Mouse (Mus musculus) CH12F3 (cell line): ENCODE results near the gene Exoc3l.

Experiments
- in situ Hi-C: fragments of 300-500 bp; cut with MboI; formaldehyde crosslinking; loops from 2 replicates; pipeline ENCODE4 v1.14.3; 2020; ENCODE audit warnings: low sequenced_read_pairs

Gene Exoc3l

DNA sequence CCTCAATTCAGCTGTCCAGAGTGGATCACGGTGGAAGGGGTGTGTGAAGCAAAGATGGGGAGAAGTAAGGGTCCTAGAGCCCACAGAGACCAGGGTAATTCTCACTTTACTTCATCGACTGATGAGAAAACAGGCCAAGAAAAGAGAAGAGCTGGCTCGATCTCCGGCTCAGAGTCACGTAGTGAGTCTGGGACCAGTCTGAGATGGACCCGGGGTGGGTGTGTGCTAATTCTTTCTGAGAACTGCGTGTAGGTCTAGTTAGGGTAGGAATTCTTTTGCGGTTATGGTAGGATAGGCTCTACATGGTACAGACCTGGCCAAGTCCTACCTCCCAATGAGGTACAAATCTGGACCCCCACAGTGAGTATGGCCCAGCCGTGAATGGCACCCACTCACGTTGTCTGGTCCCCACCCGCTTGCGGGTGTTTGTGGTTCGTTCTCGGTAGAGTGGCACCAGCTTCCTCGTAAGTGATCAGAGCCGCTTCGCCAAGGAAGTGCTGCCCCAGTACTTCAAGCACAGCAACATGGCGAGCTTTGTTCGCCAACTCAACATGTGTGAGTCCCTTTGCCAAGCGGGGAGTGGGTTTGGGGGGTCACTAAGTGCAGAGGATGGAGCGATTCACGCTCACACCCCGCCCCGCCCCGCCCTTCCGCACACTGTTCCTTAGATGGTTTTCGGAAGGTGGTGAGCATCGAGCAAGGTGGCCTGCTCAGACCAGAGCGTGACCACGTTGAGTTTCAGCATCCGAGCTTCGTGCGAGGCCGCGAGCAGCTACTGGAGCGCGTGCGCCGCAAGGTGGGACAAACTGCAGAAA lies 25.6 kb downstream of the Exoc3l start:
- in situ Hi-C loops = no loop called here

DNA sequence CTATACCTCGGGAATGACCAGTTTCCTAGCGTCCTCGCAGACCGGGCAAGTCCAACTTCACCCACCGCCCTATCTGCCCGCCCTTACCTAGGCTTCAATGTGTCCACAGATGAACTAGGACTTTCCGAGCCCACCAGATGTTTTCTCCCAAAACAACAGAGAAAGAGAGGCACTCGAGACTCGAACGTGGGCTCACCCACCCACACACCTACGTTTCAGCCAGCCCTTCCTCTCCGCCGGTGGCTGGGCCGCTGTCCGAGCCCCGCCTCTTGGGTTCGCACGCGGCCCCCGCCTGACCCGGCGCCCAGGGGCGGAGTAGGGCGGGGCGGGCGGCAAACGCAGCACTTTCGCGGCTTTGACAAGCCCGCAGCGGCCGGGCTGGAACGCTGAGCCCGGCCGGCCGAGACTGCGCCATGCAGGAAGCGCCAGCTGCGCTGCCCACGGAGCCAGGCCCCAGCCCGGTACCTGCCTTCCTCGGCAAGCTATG lies 26.4 kb downstream of the Exoc3l start, which contains the start of gene Hsf4:
Gene Hsf4 (plus strand): TSS at position 341 of the 487 bp plus-strand sequence.
- in situ Hi-C loops = no loop called here

DNA sequence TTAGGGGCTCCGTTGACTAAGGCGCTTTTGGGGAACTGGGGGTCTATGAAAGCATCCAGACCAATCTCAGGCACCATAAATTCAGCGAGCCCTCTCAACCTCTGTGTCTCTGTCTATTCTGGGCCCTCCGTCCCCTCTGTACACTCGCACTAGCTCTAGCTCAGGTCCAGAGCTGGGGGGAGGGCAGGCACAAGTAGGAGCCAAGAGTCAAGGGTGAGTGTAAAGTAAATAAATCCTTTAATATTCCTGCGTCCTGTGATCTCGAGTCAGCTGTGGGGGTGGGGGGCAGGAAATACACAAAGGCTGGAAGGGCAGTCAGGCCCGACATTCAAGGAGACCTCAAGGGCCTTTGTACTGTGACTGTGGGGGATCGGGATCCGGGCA lies 26.8 kb downstream of the Exoc3l start:
- in situ Hi-C loops = no loop called here

DNA sequence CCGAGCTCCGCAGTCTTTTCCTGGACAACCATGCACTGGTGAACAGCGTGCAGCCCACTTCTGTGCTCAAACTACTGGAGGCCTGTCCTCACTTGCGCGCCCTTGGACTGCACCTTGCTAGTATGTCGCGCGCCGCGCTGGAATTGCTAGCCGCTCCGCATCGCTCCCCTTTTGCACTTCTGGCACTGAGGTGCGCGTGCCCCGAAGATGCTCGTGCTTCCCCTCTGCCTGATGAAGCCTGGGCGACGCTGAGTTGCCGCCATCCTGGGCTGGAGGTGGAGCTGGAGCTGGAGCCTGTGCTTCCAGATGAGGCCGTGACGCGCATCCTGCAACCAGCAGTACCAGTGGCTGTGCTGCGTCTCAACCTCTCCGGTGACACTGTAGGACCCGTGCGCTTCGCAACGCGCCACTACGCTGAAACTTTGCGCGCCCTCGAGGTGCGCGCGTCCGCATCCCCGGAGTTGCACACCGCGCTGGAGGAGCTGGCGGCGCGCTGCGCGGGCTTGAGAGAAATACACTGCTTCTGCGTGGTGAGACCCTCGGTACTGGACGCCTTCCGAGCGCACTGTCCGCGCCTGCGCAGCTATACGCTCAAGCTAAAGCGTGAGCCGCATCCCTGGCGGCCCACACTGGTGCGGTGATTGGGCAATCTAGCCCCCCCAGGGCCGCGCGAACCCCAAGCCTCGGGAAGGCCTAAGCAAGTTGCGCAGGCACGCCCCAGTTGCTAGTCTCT lies 27.4 kb downstream of the Exoc3l start:
- in situ Hi-C loops = no loop called here

DNA sequence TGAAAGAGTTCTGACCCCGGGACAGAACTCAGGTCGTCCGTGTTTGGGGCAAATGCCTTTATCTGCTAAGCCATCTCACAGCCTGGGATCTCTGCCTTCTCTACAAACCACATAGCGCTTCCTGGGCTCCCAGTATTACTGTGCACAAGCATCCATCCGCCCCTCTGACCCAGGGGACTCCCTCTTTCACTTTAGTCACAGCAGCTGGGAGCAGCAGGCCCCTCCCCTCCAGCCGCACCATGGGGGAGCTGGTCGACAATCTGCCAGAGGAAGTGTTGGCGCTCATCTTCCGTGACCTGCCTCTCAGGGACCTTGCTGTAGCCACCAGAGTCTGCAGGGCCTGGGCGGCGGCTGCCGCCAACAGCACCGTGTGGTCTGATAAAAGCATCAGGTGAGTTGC lies 29.1 kb downstream of the Exoc3l start:
- in situ Hi-C loops = no loop called here

DNA sequence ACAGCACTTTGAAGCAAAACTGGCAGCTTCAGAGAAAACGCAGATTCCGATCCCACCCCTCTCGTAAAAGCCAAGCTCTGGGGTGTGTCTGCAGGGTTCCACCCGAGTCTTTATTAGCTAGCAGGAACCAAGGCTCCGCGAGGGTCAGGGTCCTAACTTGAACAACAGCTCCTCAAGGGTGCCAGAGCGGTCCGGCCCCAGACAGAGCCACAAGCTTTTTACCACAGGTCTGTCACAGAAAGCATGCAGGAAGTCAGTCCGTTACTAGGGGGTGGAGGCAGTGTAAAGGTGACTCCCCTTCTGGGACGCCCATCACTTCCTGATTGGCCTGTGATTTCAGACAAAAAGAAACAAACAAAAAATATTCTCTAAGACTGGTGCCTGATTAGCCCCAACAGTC lies 30.8 kb downstream of the Exoc3l start:
- in situ Hi-C loops = no loop called here

DNA sequence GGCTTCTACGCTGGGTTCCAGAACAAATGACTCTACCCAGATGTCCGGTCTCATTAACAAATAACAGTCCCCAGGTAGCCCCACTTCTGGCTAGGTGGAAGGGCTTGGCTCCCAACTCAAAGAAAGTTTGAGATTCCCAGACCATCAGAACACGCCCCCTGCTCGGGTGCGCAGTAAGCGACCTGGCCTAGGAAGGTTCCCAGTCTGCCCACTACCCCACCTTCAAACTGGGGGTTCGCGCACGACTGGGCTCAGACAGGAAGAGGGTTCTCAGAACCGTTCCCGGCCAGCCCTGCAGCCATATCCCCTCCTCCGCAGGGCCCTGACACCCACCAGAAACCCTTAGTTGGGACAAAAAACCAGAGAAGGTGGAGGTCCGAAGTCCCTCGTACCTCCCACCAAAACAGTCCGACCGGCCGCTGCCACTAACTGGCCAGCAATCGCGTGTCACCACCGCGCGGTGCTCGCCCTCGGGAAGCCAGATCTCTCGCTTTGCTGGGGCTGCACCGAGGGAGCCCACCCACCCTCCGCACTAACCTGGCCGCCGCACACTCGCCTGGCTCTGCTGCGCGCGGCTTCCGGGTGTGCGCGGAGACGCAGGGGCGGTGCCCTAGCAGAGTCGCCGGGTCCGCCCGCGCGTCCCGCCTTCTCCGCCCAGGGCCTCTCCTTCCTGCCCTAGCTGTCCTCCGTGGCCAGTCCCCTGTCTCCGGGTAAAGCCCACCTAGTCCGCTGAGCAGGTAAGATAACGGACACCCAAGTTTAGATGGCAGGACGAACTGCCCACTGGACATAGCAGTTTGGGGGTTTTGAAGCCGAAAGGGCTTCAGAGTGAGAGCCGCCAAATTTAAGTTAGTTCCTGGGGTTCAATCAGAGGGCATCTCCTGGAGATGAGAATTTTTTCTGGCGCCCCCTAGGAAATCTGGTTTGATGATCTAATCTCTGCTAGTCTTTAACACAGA lies 31.6 kb downstream of the Exoc3l start, which contains the start of the genes Tradd and Fbxl8:
Gene Tradd (minus strand): TSS at position 586 of the 959 bp plus-strand sequence.
Gene Fbxl8 (plus strand): TSS at position 625 of the 959 bp plus-strand sequence.
- in situ Hi-C loops = no loop called here

DNA sequence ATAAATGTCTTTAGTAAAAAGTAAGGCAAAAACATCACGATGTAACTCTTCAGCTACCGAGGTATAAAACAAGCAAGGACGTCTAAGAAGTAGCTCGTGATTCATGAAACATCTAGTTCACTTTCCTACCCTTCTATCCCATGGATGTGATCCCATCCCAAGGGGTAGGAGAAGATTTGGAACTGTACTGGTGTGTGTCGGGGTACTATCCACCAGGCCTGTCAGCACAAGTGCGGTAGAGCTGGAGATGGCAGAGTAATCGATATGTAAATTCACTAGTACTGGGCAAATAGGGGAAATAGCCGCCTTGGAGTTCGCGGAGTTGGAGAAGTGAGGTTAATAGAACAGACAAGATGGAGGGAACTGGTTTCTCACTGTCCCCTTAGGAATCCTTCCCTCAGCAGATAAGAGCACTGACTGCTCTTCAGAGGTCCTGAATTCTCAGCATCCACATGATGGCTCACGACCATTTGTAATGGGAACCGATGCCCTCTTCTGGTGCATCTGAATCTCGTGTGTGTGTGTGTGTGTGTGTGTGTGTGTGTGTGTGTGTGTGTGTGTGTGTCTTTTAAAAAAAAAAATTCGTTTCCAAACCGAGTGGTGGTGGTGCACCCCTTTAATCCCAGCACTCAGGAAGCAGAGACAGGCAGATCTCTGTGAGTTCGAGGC lies 32.5 kb downstream of the Exoc3l start:
- in situ Hi-C loops = no loop called here

DNA sequence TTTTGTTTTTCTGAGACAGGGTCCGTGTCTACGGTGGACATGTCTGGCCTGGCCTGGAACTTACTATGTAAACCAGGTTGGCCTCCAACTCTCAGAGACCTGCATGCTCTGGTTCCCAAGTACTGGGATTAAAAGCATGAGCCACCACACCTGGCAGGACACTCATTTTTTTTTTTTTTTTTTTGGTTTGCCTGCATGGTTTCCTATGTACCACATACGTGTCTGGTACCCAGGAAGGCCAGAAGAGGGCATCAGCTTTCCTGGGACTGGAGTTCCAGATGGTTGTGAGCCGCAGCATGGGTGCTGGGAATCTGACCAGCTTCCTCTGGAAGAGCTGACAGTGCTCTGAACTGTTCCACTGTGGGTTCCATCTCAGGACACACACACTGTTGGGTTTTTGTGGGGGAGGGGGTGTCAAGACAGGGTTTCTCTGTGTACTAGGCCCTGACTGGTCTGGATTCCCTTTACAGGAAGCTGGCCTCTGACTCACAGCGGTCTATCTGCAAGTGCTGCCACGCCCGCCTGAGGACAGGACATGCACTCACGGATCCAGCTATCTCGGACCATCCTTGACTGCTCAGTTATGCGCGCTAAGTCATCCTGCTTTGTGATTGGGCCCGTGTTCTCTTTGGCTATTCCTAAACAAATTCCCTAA lies 34.4 kb downstream of the Exoc3l start:
- in situ Hi-C loops = no loop called here

DNA sequence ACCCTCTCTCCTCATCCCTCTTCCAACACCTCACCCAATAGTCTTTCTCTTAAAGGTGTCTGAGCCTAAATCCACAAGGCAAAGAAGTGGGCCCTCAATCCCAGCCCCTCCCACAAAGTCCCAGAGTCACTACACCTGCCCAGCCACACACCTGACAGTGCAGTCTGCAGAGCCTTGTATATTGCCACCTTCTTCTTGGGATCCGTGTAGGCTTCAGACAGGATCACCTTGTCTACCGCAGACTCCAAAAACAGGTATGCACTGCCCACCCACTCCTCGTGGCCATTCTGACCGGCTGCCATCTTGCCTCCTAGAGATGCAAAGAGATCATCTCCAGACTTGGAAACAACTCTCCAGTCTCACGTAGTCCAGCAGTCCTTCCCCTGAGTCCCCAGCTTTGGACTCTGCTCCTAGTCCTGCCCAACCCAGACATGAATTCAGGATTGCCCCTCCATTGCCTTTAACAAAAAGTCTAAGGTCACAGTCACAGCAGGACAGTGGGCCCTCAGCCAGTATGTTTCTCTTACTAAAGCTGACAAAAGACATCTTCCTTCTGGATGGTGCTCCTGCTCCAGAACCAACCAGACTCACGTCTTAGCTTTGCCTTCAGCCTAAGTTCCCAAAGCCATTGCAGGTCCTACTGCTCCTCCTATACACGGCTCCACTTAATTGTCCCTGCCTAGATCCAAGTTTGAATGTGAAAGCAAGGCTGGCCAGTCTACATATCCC lies 35.4 kb downstream of the Exoc3l start:
- in situ Hi-C loops = no loop called here

DNA sequence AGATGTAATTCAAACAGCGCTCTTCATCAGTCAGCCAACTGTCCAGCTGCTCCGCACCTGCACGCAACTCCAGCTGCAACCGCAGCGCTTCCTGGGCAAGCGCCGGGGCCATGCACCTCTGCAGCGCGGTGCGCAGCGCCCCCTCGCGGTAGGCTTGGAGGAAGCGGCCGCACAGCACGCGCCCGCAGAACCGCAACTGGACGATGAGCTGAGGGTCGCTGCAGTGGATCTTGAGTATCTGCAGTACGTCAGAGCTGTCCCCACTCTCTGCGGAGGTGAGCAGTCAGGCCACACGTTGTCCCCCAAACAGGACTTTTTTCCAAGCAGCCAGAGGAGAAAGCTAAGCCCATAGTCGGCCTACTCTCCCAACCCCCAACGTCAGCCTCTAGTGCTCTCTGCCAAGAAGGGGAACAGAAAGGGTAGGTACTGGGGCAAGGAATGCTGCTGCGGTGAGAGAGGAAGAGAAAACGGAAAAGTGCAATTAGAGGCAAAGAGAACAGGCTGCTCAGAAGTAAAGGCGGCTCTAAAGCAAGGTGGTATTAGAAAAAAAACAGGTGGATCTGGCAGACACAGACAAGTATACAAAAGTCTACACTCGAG lies 36.1 kb downstream of the Exoc3l start:
- in situ Hi-C loops = no loop called here

DNA sequence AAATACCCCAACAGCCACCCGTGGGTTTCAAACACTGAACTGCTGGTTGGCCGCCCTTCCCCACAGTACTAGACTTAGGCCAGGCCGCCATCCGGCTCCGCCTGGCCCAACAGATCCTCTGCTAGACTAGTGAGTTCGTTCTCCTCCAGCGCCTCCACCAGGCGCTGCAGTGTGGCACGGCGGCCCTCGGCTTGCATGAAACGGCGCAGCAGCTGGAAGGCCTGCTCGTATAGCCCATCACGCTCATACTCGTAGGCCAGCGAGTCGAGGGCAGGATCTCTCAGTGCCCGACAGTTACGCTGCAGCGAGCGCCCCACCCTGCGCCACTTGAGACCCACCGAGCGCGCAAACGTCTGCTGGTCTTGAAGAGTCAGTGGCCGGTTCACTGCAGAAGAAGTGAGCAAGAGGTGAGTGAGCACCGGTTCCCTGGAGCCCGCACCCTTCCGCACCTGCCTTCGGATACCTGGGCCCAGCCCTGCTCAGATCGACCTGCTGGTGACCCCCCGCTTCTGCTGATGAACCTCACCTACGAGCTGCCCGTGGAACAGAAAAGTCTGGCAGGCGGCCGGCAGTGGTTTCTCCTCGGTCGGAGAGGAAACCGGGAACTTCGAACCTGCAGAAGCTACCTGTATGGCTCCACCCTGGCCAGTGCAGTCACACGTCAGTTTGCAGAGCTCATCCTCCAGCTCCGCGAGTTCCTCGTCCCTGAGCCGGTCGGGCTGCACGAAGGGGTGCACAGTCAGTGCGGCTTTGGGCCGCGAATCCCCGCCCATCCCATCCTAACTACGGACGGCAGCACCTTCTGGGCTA lies 36.8 kb downstream of the Exoc3l start:
- in situ Hi-C loops = no loop called here

DNA sequence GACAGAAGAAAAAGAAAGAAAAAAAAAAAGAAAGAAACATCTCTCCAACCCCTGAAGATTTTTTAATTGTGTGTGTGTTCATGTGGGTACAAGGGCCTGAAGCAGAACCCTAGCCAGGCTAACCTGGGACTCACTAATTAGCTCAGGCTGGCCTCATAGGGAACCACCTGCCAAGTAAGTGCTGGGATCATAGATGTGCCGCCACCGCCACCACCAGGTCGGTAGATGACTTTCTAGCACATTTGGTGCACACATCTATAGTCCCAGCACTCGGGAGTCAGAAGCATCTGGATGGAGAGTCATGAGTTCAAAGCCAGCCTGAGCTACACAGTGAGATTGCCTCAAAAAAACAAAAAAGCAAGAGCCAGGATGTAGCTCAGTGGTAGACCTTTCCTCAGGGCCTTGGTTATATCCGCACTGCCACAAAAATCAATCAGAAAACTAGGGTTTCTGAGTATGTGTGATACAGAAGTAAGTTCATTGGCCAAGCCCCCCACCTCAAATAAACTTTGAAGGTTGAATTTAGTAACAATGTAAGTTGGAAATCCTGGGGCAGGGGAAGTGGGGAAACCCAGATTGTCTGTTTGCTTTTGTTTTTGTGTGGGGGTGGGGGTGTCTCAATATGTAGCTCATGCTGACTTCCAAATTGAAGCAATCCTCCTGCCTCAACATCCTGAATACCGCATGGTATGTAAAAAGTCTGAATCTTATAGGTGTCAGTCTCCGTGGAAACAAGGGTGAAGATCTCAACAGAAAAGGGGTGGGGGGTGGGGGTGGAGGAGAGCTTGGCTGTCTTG lies 38.4 kb downstream of the Exoc3l start:
- in situ Hi-C loops = no loop called here

DNA sequence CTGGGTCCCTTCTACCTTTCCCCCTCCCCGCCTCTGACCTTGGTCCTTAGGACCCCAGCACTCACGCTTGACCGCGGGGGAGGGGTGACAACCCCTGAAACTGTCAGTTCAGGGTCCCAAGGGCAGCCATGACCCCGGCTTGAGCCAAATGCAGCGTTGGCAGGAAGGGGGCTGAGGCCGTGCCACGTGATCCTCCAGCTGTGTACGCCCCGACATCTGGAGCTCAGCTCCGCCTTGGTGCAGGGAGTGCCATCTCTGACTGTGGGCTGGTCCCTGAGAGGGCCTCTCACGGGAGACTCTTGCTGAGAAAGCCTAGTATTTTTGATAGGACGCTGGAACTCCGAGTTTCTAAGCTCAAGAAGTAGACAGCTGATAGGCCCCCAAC lies 40.9 kb downstream of the Exoc3l start, which contains the start of gene B3gnt9:
Gene B3gnt9 (minus strand): TSS at position 188 of the 385 bp plus-strand sequence.
- in situ Hi-C loops = no loop called here

DNA sequence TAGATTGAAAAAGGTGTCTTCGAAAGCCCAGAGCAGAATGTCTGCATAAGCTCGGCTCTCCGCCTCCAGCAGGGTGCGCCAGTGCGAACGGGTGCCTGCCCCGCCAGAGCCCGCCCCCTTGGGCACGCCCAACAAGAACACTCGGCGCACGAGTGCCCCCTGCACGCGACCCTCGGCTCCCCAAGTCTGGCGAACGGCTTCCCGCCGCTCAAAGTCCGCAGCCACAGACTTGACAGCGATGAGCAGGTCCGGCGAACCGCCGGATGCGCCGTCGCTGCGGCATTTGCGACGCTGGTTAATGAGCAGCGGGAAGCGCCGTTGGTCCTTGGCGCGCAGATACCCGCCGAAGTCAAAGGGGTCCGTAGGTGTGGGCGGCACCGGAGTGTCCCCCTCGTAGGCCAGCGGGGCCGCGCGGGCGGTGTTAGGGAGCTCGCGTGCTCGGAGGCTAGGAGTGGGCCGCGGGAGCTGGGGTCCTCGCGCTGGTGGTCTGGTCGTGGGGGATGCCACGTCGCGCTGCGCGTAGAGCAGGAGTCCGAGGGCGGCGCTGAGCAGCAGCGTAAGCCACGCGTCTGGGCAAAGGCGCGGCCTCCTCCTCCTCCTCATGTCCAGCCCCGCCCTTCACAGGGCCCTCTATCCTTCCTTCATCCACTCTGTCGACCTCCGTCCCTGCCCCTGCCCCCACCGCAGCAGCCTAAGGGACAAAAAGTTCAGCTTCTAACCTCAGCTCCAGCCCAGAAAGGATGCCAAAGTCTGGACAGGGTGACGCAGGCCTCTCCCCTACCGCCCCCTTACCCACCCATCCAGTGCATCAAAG lies 41.5 kb downstream of the Exoc3l start:
- in situ Hi-C loops = no loop called here

DNA sequence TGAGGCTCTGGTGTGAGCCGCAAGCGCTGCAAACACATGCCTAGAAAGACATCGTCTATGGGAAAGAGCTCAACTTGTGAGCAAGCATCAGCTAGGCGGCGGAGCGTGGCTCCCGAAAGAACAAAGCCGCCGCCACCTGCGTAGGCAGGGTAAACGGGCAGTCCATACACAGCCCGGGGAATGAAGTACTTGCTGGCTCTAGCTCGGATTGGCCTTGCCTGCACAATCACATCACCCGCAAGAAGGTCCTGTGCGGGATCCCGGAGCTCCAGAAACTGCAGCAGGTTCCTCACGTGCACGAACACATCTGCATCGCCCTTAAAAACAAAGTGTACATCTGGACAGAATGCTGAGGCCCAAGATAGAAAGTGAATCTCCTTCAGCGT lies 42.1 kb downstream of the Exoc3l start:
- in situ Hi-C loops = no loop called here
